Mouse (Mus musculus): ENCODE results near the gene Pcf11. TPM values are rescaled to one million over a fixed set of nuclear protein-coding genes. Genes with fewer than 3 reads are reported as not detected.

Gene Pcf11
- total RNA-seq, 2 experiments from 2014 or later: 17.9 to 19.9 TPM

DNA sequence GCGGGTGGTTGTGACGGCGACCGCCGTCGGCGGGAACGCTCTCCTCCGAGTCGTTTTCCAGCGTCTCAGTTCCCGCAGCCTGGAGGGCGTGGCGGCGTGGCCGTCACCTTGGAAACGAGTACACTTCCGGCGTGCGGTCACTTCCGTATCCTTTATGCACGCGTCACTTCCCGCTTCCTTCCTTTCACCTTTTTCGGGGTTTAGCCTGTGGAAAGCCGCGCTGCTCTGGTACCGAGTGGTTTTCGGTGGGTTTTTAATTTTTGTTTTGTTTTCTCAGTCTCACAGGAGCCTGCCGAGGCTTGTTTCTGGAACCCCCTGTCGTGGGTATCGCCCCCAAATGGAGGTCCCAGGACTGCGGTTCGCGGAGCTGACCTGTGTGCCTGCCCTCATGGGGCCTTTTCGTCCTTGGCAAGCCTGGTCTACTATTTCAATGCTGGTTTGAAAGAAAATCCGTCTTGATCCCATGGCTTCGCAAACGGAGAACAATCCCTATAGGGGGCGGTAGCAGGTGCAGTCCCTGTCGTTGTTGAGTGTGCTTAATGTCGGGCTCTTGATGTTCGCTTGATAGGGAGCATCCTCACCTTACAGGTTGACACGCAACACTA, 32.6 kb downstream of the Pcf11 start, which contains the start of gene Ankrd42:
Gene Ankrd42 (minus strand): TSS at position 122 of the 605 bp plus-strand sequence.
- DNase-seq: peak; percentile 85

DNA sequence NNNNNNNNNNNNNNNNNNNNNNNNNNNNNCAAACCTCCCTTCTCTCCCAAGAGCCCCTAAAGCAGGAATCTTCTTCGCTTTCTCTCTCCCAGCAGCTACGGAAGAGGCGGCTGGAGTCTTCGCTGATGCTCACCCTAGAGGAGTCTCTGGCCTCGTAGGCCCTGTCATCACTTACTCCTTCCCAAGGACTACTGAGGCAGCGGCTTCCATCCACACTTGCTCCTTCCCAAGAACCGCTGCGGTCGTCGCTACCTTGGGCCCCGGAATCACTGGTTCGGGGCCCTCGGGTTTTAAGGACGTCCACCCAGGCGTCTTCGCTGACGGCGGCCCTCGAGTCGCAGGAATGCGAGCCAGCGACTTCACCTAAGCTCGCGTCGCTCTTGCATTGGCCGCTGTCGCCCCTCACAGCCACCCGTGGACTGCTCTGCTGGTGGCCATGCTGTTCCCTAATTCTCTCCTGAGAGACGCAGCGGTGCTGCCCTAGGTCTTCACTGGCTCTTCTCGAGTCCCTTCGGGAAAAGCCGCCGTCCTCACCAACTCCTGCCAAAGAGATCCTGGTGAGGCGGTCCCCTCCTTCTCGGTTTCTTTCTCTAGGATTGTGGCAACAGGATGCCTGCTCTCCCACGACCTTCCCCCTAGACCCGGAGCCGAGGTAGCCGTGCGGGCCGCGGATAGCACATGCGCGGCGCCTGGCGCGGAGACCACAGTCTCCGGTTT, 33.3 kb downstream of the Pcf11 start:
- no peak for DNase-seq

DNA sequence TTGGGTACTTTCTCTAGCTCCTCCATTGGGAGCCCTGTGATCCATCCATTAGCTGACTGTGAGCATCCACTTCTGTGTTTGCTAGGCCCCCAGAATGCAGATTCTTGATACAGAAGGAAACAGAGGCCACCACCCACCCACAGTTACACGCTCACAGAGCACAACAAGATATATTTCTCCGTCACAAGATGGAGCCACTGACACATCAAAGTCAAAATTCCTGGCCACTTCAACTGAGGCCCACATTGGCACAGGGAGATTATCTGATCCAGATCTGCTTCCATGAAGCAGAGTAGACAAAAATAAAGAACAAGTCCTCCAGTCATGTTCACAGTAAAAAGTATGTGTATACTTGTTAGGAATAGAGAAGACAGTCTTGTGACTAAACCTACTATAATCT, 39.6 kb downstream of the Pcf11 start:
- no peak for DNase-seq

DNA sequence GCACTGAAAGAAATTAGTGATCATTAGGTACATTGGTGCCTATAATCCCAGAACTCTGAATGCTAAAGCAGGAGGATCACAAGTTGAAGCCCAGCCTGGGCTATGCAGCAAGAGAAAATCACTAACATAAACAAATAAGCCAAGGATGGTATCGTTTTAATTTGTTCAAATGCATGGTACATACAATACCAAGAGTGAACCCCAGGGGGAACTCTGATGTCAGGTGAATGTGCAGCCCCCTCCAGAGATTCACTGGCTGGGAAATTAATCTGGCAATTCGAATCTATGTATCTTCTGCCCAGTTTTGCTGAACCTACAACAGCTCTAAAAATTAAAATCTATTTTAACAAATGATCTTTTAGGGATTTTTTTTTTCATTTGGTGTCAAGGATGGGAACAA, 45.2 kb downstream of the Pcf11 start:
- DNase-seq: no peak

DNA sequence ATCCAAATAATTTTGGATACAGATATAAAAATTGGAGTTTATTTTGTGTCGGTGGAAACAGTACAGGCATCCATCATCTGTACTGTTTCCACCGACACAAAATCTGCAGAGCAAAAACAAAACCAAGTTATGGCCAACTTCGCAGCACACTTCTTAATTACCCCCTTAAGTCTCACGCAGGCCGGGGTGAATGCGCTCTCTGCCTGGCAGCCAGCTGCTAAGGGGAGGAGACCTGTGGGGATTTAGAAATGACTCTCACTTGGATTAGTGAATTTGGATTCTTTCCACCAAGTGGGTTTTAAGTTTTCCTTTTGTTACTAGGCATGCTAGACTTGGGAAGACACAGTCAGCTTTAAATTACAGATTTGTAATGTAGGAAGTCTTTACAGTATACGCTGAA, 58.9 kb downstream of the Pcf11 start:
- no peak for DNase-seq

DNA sequence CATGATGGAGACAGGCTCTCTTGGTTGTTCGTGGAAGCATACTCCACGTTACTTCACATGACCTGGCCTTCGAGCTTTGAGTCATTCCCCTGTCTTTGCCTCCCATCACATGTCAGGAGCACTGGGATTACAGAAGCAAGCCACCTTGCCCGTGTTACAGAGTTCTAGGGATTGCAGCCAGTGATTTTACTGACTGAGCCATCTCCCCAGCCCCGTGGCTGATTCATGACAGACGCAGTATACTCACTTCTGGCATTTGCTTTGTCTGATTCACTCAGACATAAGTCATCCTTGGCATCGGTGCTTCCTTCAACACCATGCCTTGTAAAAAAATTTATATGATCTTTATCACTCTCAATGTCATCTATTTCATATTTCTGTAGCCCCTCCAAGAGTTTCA, 64.8 kb downstream of the Pcf11 start:
- DNase-seq: no peak

Other genes starting within 250 kb of the Pcf11 start
- gene Ccdc90b, start 108.8 kb downstream of the Pcf11 start, total RNA-seq (2021): 10 to 100 TPM; 16.4 to 16.7 TPM
- under 1 TPM; 0.62 to 0.69 TPM for gene Ankrd42, start 32.8 kb downstream of the Pcf11 start, total RNA-seq (2021)
- gene Rab30, start 71.7 kb upstream of the Pcf11 start, total RNA-seq (2021): 10 to 100 TPM in 1 of 2 experiments, 1 to 10 TPM in 1; 6.7 to 12.7 TPM
- gene Ddias, start 204.3 kb upstream of the Pcf11 start, total RNA-seq (2021): under 1 TPM in 1 of 2 experiments, not detected in 1; 0.24 TPM
- gene Prcp, start 204.5 kb upstream of the Pcf11 start, total RNA-seq (2021): 1 to 10 TPM; 3.7 to 6.6 TPM

All from gastrocnemius, postnatal 25 days (tissue).